Comparison of ENCODE assay signal across 8 mouse cellular contexts in genomic region chr5:34573268-34574221, GRCm38 (mm10). TPM values are rescaled to one million over a fixed set of nuclear protein-coding genes. Genes with fewer than 3 reads are reported as not detected.
DNase-seq lines count a peak whose midpoint lies in the region; ATAC-seq and TF ChIP-seq lines count a peak whose summit lies in the region.

Gene Add1 (plus strand): TSS chr5:34573664.

- peak; percentile 12; the same call in 1 of the 2 replicates for TF ChIP-seq CTCF in lung, postnatal 0 days (IDR thresholded peaks at IDR 0.05)

- peak; percentile 98 for DNase-seq in MN1 (ENCODE audit: low spot score)
- peak; percentile 98 for DNase-seq in cerebellum, adult 9-10 months
- peak; percentile 98 for DNase-seq in hindbrain, embryonic 10.5 days (ENCODE audit: low spot score)
- DNase-seq in layer of hippocampus, adult 9-11 months, result peak; percentile 97
- peak; percentile 99 for DNase-seq in lung, postnatal 0 days (ENCODE audit: low spot score)
- peak; percentile 96 for DNase-seq in ovary, postnatal 14 days (ENCODE audit: low spot score)
- DNase-seq in thymus, postnatal 14 days, result peak; percentile 97

- H3K27ac ChIP-seq in hindbrain, embryonic 10.5 days, result peak within 1 kb of the TSS; percentile 99
- H3K27ac ChIP-seq in lung, postnatal 0 days (ENCODE audit: low read length), result peak within 1 kb of the TSS; percentile 93

- peak; percentile 97 for ATAC-seq in frontal cortex, adult (ENCODE audit: low TSS enrichment)
- ATAC-seq in lung, postnatal 0 days, result peak; percentile 100

- peak within 1 kb of the TSS; percentile 99 for H3K4me3 ChIP-seq in hindbrain, embryonic 10.5 days
- H3K4me3 ChIP-seq in lung, postnatal 0 days (ENCODE audit: low read depth, low read length), result peak within 1 kb of the TSS; percentile 90

- H3K9ac ChIP-seq in lung, postnatal 0 days (replicated peaks; ENCODE audit: low read depth), result peak within 1 kb of the TSS; percentile 98

- peak within 1 kb of the TSS; percentile 65 for H3K4me2 ChIP-seq in lung, postnatal 0 days (replicated peaks; ENCODE audit: low read depth, low read length)

- no peaks in the 10 kb centered on the region for H3K27me3 ChIP-seq in hindbrain, embryonic 10.5 days (ENCODE audit: insufficient read depth, poor library complexity, severe bottlenecking)
- no peaks in the 10 kb centered on the region for H3K27me3 ChIP-seq in lung, postnatal 0 days (replicated peaks; ENCODE audit: insufficient read depth, low read length)

- TF ChIP-seq EP300 in lung, postnatal 0 days (IDR thresholded peaks at IDR 0.05), result no peak

- no peaks in the 10 kb centered on the region for H3K9me3 ChIP-seq in hindbrain, embryonic 10.5 days
- no peaks in the 10 kb centered on the region for H3K9me3 ChIP-seq in lung, postnatal 0 days (ENCODE audit: low read length)

- under 1% methylated on average over 84 of the region's 84 CpGs for WGBS in hindbrain, embryonic 10.5 days
- under 1% methylated on average over 64 of the region's 84 CpGs for WGBS in lung, postnatal 0 days

- H3K4me1 ChIP-seq in hindbrain, embryonic 10.5 days (replicated peaks), result peaks cover 25% of the 10 kb centered on the region
- peaks cover 8% of the 10 kb centered on the region; the same call in 1 of the 2 replicates for H3K4me1 ChIP-seq in lung, postnatal 0 days (ENCODE audit: insufficient read depth, low read depth, low read length)

- peaks cover 15% of the 10 kb centered on the region for H3K36me3 ChIP-seq in hindbrain, embryonic 10.5 days
- no peaks in the 10 kb centered on the region for H3K36me3 ChIP-seq in lung, postnatal 0 days (ENCODE audit: insufficient read depth, low read length)

RNA-seq across cellular contexts. Expression of gene Add1, which starts in this region (rescaled TPM):
- polyA plus RNA-seq in hindbrain, embryonic 10.5 days (2016; fragmentation: Nextera tagmentation; extraction: Ambion mirVana), result 179 and 194 TPM in 2 replicates
- polyA plus RNA-seq in lung, postnatal 0 days (2015; fragmentation: Nextera tagmentation; extraction: Ambion mirVana), result 135 and 145 TPM in 2 replicates

Comparison
In these comparisons a context has a peak if more than half of its experiments do, and no peak if none do; other contexts are left out.
1. Peak in every context shown above with its lines: DNase-seq, ATAC-seq, H3K4me3 ChIP-seq and H3K27ac ChIP-seq.